Mouse (Mus musculus): ENCODE results near the gene Stk25. TPM values are rescaled to one million over a fixed set of nuclear protein-coding genes. Genes with fewer than 3 reads are reported as not detected.

Gene Stk25
- polyA plus RNA-seq, 1 experiment from 2014 or later, result 364 TPM

DNA sequence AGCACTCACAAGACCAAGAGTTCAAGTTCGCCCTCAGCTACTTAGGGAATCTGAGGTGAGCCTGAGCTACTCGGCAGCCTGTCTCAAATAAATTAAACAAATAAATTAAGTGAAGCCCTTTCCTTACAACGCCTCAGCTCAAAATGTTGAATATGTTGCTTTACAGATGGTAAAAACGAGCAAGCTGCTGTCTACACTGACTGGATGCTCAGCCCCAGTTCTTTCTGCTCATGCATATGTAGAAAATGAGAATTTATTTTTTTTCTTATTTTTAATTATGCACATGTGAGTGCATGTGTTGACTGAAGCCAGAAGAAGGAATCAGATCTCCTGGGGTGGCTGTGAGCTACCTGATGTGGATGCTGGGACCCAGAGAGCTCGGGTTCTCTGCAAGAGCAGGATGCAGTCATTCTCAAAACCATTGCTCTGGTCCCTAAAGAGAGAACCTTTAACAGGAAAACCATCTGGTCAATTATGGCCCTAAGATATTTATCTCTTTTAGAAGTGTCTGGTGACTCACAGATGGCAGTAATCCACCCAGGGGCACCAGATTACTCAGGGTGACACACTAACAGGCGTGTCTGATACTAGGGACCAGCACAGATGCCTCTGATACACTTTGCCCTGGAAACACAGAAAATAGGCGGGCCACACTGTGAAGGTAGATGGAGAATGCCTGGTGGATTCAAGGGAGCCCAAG lies 2.0 kb downstream of the Stk25 start:
- Histone ChIP-seq H3K4me1 (ENCODE audit: control insufficient read depth, insufficient read depth, low read length) (no peaks in the 10 kb centered on the region), H3K27ac (ENCODE audit: low read depth, low read length) (no peak overlapping the region), H3K9ac (ENCODE audit: low read length) (no peak overlapping the region), H3K4me3 (ENCODE audit: low read depth, low read length) (no peak overlapping the region), H3K27me3 (replicated peaks; ENCODE audit: control insufficient read depth, insufficient read depth, low read length) (no peaks in the 10 kb centered on the region), H3K9me3 (replicated peaks; ENCODE audit: control insufficient read depth, low read length) (no peaks in the 10 kb centered on the region; the same call in 1 of the 2 replicates), H3K4me2 (ENCODE audit: low read length) (no peak overlapping the region), H3K36me3 (ENCODE audit: control insufficient read depth, insufficient read depth, low read length) (no peaks in the 10 kb centered on the region)
- DNase-seq (ENCODE audit: low spot score) (no peak), ATAC-seq (no peak)
- 81% methylated on average over 7 of the region's 7 CpGs for WGBS

DNA sequence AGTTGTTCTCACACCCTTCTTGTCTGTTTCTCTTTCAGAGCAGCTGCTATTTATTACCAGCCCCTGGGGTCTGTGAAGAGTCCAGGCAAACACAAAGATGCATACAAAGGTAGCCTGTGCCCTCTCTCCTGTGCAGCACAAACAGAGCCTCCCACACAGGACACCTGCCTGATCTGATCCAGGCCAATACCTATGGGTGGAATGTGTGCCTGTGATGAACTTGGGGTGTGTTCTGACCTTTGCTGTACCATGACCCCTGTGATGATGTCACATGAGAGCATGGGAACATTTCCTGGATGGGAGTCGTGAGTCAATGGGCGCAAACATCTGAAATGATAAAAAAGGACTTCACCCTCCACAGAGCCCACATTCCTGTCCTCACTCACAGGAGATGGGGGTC lies 3.7 kb downstream of the Stk25 start:
- WGBS, result 77% methylated on average over 2 of the region's 2 CpGs

DNA sequence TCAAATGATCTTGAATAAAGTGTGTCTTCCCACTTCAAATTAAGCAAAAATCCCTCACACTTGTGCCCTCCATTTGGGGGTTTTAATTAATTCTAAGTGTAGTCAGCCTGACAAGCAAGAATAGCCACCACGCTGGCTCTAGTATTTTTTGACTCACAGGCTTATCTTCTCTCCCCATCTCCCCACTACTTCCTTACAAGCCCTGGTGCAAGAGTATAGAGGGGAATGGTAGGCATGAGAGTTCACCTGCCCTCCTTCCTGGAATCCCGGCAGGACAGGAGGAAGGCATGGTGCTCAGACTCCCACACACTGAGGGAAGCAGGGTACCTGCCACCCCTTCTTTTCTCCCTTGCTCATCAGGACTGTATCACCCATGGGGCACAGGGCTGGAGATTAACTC lies 4.2 kb downstream of the Stk25 start:
- DNase-seq (ENCODE audit: low spot score) (no peak), ATAC-seq (no peak)
- no peak overlapping the region for H3K9ac ChIP-seq (ENCODE audit: low read length)
- no peaks in the 10 kb centered on the region for H3K4me1 ChIP-seq (ENCODE audit: control insufficient read depth, insufficient read depth, low read length)
- WGBS, result 48% methylated on average over 2 of the region's 2 CpGs
- H3K27me3 ChIP-seq (replicated peaks; ENCODE audit: control insufficient read depth, insufficient read depth, low read length), result no peaks in the 10 kb centered on the region
- no peaks in the 10 kb centered on the region; the same call in 1 of the 2 replicates for H3K9me3 ChIP-seq (replicated peaks; ENCODE audit: control insufficient read depth, low read length)
- H3K27ac ChIP-seq (ENCODE audit: low read depth, low read length), result no peak overlapping the region
- no peak overlapping the region for H3K4me3 ChIP-seq (ENCODE audit: low read depth, low read length)
- no peak overlapping the region for H3K4me2 ChIP-seq (ENCODE audit: low read length)
- H3K36me3 ChIP-seq (ENCODE audit: control insufficient read depth, insufficient read depth, low read length), result no peaks in the 10 kb centered on the region

More for the DNA sequence above, 3.7 kb downstream of the Stk25 start:
- Histone ChIP-seq H3K4me1 (ENCODE audit: control insufficient read depth, insufficient read depth, low read length) (no peaks in the 10 kb centered on the region), H3K9ac (ENCODE audit: low read length) (no peak overlapping the region), H3K36me3 (ENCODE audit: control insufficient read depth, insufficient read depth, low read length) (no peaks in the 10 kb centered on the region), H3K4me2 (ENCODE audit: low read length) (no peak overlapping the region), H3K27me3 (replicated peaks; ENCODE audit: control insufficient read depth, insufficient read depth, low read length) (no peaks in the 10 kb centered on the region), H3K27ac (ENCODE audit: low read depth, low read length) (no peak overlapping the region), H3K9me3 (replicated peaks; ENCODE audit: control insufficient read depth, low read length) (no peaks in the 10 kb centered on the region; the same call in 1 of the 2 replicates), H3K4me3 (ENCODE audit: low read depth, low read length) (no peak overlapping the region)
- ATAC-seq, result no peak
- DNase-seq (ENCODE audit: low spot score), result no peak

DNA sequence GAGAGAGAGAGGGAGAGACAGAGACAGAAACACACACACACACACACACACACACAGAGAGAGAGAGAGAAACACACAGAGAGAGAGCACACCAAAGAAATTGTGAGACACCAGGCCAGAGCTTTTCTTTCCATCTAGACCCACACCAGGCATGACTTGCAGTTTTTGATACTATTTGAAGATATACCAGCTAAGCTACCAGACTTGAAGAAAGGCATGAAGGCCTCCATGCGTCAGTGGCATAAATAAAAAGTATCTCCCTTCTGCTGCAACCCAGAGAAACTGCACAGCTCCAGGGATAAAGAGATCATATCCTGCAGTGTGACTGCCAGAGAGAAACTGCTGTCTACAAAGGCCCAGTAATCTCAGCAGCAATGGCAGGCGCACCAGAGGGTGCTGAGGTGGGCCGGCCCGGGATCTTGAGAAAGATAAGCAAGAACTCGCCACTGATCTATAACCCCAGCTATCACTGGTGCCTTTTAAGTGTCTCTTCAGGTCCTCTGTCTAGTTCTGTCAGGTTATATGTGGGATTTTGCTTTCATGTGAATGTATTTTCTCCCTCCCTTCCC lies 8.8 kb downstream of the Stk25 start:
- H3K9me3 ChIP-seq (replicated peaks; ENCODE audit: control insufficient read depth, low read length), result no peaks in the 10 kb centered on the region; the same call in 1 of the 2 replicates
- no peak overlapping the region for H3K4me2 ChIP-seq (ENCODE audit: low read length)
- no peaks in the 10 kb centered on the region for H3K27me3 ChIP-seq (replicated peaks; ENCODE audit: control insufficient read depth, insufficient read depth, low read length)
- no peaks in the 10 kb centered on the region for H3K4me1 ChIP-seq (ENCODE audit: control insufficient read depth, insufficient read depth, low read length)
- no peak overlapping the region for H3K27ac ChIP-seq (ENCODE audit: low read depth, low read length)
- WGBS, result 67% methylated on average over 5 of the region's 5 CpGs
- H3K36me3 ChIP-seq (ENCODE audit: control insufficient read depth, insufficient read depth, low read length), result no peaks in the 10 kb centered on the region
- DNase-seq (ENCODE audit: low spot score), result no peak
- no peak overlapping the region for H3K4me3 ChIP-seq (ENCODE audit: low read depth, low read length)
- no peak for ATAC-seq
- no peak overlapping the region for H3K9ac ChIP-seq (ENCODE audit: low read length)

DNA sequence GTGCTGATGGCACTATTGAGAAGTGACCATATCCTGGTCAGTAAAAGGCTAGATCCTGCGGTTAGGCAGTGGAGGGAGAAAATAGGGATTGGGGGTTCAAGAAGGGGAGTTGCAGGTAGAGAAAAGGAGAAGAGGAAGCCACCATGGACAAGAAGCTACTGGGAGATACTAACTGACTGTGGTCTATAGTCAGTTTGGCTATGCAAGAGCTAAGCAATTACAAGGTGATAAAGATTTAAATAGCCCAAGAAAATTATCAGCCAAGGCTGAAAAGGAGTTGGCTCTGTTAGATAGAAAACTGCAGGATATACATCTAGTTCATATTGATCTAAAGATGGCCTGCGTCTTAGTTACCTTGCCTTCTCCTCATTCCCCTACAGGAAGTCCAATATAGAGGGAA lies 15.8 kb downstream of the Stk25 start:
- DNase-seq (ENCODE audit: low spot score) (no peak), ATAC-seq (no peak)
- Histone ChIP-seq H3K27ac (ENCODE audit: low read depth, low read length) (no peak overlapping the region), H3K36me3 (ENCODE audit: control insufficient read depth, insufficient read depth, low read length) (no peaks in the 10 kb centered on the region), H3K4me1 (ENCODE audit: control insufficient read depth, insufficient read depth, low read length) (no peaks in the 10 kb centered on the region), H3K4me2 (ENCODE audit: low read length) (no peak overlapping the region), H3K9me3 (replicated peaks; ENCODE audit: control insufficient read depth, low read length) (no peaks in the 10 kb centered on the region), H3K4me3 (ENCODE audit: low read depth, low read length) (no peak overlapping the region), H3K27me3 (replicated peaks; ENCODE audit: control insufficient read depth, insufficient read depth, low read length) (no peaks in the 10 kb centered on the region), H3K9ac (ENCODE audit: low read length) (no peak overlapping the region)
- 88% methylated on average over 2 of the region's 2 CpGs for WGBS

DNA sequence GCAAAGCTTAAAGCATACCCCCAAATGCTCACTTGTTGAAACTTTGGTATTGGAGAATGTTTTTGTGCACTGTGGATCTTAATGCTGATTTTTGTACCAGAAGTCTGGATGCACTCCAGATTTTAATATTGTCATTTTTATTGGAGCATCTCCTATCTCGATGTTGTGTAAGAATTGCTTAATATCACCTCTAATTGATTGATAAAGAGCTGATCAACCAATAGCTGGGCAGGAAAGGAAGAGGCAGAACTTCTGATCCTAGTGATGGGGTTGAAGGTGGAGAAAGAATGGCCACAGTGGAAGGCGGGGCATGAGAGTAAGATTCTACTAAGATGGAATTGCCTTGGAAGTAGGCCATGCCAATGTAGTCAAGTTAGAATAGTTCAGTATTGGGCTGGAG lies 16.5 kb downstream of the Stk25 start:
- no peak for ATAC-seq
- no peak overlapping the region for H3K9ac ChIP-seq (ENCODE audit: low read length)
- H3K27ac ChIP-seq (ENCODE audit: low read depth, low read length), result no peak overlapping the region
- no peaks in the 10 kb centered on the region for H3K36me3 ChIP-seq (ENCODE audit: control insufficient read depth, insufficient read depth, low read length)
- no peaks in the 10 kb centered on the region for H3K4me1 ChIP-seq (ENCODE audit: control insufficient read depth, insufficient read depth, low read length)
- no peaks in the 10 kb centered on the region for H3K9me3 ChIP-seq (replicated peaks; ENCODE audit: control insufficient read depth, low read length)
- H3K27me3 ChIP-seq (replicated peaks; ENCODE audit: control insufficient read depth, insufficient read depth, low read length), result no peaks in the 10 kb centered on the region
- WGBS, result 90% methylated on average over 2 of the region's 2 CpGs
- no peak for DNase-seq (ENCODE audit: low spot score)
- no peak overlapping the region for H3K4me3 ChIP-seq (ENCODE audit: low read depth, low read length)
- no peak overlapping the region for H3K4me2 ChIP-seq (ENCODE audit: low read length)

DNA sequence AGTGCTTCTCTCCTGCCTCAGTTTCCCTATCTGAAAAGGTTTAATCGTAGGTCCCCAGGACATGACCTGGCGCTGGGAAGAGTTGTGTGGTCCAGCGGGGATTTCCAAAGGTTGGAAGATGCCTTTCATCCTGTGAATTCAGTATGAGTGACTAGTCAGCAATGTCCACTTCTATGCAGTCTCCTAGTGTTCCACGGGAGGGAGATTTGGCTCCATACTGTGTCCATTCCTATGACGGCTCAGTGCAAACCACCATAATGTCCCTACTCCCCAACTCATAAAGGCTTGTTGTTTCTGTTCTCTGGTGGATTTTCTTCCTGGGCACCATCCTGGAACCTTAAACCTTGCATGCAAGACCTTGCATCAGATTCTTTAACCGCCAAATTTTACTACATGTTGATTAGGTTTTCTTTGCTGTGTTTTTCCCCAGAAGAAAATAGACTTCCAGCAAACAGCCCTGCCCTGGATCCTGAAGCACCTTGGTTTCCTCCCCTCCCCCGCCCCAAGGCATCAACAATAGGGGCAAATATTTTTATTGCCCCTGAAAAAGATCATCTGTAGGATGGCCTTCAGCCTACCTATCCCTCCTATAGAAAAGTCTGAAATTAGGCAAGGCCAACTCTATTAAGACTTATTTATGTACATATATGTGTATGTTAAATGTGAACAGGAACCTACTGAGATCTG lies 22.1 kb downstream of the Stk25 start:
- Histone ChIP-seq H3K27ac (ENCODE audit: low read depth, low read length) (peak overlapping the region; percentile 83), H3K27me3 (replicated peaks; ENCODE audit: control insufficient read depth, insufficient read depth, low read length) (no peaks in the 10 kb centered on the region), H3K4me3 (ENCODE audit: low read depth, low read length) (peak overlapping the region; percentile 97), H3K9me3 (replicated peaks; ENCODE audit: control insufficient read depth, low read length) (no peaks in the 10 kb centered on the region), H3K4me1 (ENCODE audit: control insufficient read depth, insufficient read depth, low read length) (peaks cover 15% of the 10 kb centered on the region), H3K4me2 (ENCODE audit: low read length) (peak overlapping the region; percentile 77), H3K36me3 (ENCODE audit: control insufficient read depth, insufficient read depth, low read length) (peaks cover 5% of the 10 kb centered on the region), H3K9ac (ENCODE audit: low read length) (peak overlapping the region; percentile 70)
- WGBS, result 31% methylated on average over 7 of the region's 7 CpGs
- DNase-seq (ENCODE audit: low spot score), result no peak
- ATAC-seq, result peak; percentile 22

DNA sequence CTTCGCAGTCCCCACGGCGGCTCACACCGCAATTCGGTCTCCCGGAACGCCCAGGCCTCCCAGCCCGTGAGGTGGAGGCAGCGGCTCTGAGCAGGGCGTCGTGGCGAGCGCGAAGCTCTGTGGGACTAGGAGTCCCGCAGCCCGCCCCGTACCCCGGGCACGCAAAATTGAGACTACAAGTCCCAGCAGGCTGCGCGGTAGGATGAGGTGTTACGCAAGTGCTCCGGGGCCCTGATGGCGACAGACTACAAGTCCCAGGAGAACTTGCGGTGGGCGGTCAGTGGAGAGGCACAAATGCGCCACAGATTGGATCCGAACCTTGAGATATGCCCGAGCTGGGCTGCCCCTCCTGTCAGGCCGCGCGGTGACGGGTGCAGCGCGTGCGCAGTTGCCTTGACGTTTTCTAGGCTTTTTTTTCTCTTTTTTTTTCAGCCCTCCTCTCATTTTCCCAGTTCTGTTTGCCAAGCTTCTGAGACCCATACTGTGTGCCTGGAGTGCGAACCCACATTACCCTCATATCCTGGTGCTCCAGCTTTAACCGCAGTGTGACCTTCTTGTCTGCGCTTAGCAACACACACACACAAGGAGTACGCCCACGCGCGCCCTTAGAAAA lies 22.8 kb downstream of the Stk25 start:
- no peaks in the 10 kb centered on the region for H3K27me3 ChIP-seq (replicated peaks; ENCODE audit: control insufficient read depth, insufficient read depth, low read length)
- WGBS, result under 1% methylated on average over 44 of the region's 44 CpGs
- peak overlapping the region; percentile 93 for H3K9ac ChIP-seq (ENCODE audit: low read length)
- no peaks in the 10 kb centered on the region for H3K9me3 ChIP-seq (replicated peaks; ENCODE audit: control insufficient read depth, low read length)
- H3K4me1 ChIP-seq (ENCODE audit: control insufficient read depth, insufficient read depth, low read length), result peaks cover 15% of the 10 kb centered on the region
- peaks cover 5% of the 10 kb centered on the region for H3K36me3 ChIP-seq (ENCODE audit: control insufficient read depth, insufficient read depth, low read length)
- DNase-seq (ENCODE audit: low spot score) (peak; percentile 100), ATAC-seq (peak; percentile 99)
- H3K27ac ChIP-seq (ENCODE audit: low read depth, low read length), result peak overlapping the region; percentile 84
- H3K4me3 ChIP-seq (ENCODE audit: low read depth, low read length), result peak overlapping the region; percentile 97
- H3K4me2 ChIP-seq (ENCODE audit: low read length), result peak overlapping the region; percentile 86
